Mouse (Mus musculus): ENCODE results near the gene Arhgap35.

DNA sequence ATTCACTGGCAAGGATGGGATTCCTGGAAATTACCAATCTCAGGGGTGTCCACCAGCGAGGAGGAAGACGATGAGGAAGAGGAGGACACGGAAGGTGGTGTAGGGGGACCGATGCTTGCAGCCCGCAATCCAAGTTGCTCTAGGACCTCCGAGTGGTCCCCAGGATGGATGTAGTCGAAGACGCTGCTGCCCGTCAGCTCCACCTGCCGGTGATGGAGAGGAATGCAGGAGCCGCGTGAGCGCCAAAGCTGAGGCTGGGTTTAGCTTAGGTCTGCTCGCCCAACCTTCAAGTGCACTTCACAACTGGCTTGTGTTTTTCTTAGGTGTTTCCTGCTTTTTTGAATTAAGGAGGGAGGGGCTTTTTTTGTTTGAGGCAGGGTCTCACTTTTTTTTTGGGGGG is 151.6 kb downstream of the Arhgap35 start:
- TF ChIP-seq CTCF (IDR thresholded peaks at IDR 0.05; ENCODE audit: borderline replicate concordance, control insufficient read depth, extremely low read depth, insufficient read depth, low read length, poor library complexity) (peak; percentile 97), POLR2A (IDR thresholded peaks at IDR 0.05; ENCODE audit: control insufficient read depth, extremely low read depth, insufficient read depth, low read length, poor library complexity) (no peak)

Measured in thymus, adult 2 months (tissue).